Mouse (Mus musculus): ENCODE data around the gene Gpr158. TPM values are rescaled to one million over a fixed set of nuclear protein-coding genes. Genes with fewer than 3 reads are reported as not detected.

Gene Gpr158
- polyA plus RNA-seq, 1 experiment from 2014 or later = not detected

- Histone ChIP-seq H3K27me3 (replicated peaks) (no peaks in the 10 kb centered on the region), H3K4me1 (no peaks in the 10 kb centered on the region), H3K4me2 (no peak overlapping the region), H3K9me3 (no peaks in the 10 kb centered on the region), H3K9ac (no peak overlapping the region), H3K27ac (replicated peaks) (no peak overlapping the region), H3K4me3 (no peak overlapping the region), H3K36me3 (no peaks in the 10 kb centered on the region)
- no peak for ATAC-seq (ENCODE audit: extremely low read depth, insufficient number of reproducible peaks, low FRiP score, low TSS enrichment)
These were observed 432.7 kb downstream of the Gpr158 start for GRCm38 (mm10) chr2:21800045-21800444.

- no peak overlapping the region for H3K27ac ChIP-seq (replicated peaks)
- H3K9ac ChIP-seq = no peak overlapping the region
- no peaks in the 10 kb centered on the region for H3K9me3 ChIP-seq
- no peaks in the 10 kb centered on the region for H3K36me3 ChIP-seq
- no peak overlapping the region for H3K4me2 ChIP-seq
- WGBS = 66% methylated on average over 2 of the region's 2 CpGs
- H3K4me1 ChIP-seq = no peaks in the 10 kb centered on the region
- ATAC-seq (ENCODE audit: extremely low read depth, insufficient number of reproducible peaks, low FRiP score, low TSS enrichment) = no peak
- no peaks in the 10 kb centered on the region for H3K27me3 ChIP-seq (replicated peaks)
- no peak overlapping the region for H3K4me3 ChIP-seq
These were observed 441.2 kb downstream of the Gpr158 start for GRCm38 (mm10) chr2:21808510-21808909.

- no peak overlapping the region for H3K9ac ChIP-seq
- no peak overlapping the region for H3K4me2 ChIP-seq
- ATAC-seq (ENCODE audit: extremely low read depth, insufficient number of reproducible peaks, low FRiP score, low TSS enrichment) = no peak
- H3K4me1 ChIP-seq = no peaks in the 10 kb centered on the region
- no peaks in the 10 kb centered on the region for H3K27me3 ChIP-seq (replicated peaks)
- no peak overlapping the region for H3K4me3 ChIP-seq
- no peaks in the 10 kb centered on the region for H3K36me3 ChIP-seq
- 77% methylated on average over 4 of the region's 4 CpGs for WGBS
- no peaks in the 10 kb centered on the region for H3K9me3 ChIP-seq
- H3K27ac ChIP-seq (replicated peaks) = no peak overlapping the region
These were observed 443.1 kb downstream of the Gpr158 start for GRCm38 (mm10) chr2:21810431-21810830.

GRCm38 (mm10) chr2:21864061-21864460 lies 496.7 kb downstream of the Gpr158 start:
- no peaks in the 10 kb centered on the region for H3K4me1 ChIP-seq
- no peaks in the 10 kb centered on the region for H3K9me3 ChIP-seq
- no peaks in the 10 kb centered on the region for H3K36me3 ChIP-seq
- no peak overlapping the region for H3K4me2 ChIP-seq
- no peak overlapping the region for H3K9ac ChIP-seq
- no peaks in the 10 kb centered on the region for H3K27me3 ChIP-seq (replicated peaks)
- no peak overlapping the region for H3K4me3 ChIP-seq
- no peak overlapping the region for H3K27ac ChIP-seq (replicated peaks)
- no peak for ATAC-seq (ENCODE audit: extremely low read depth, insufficient number of reproducible peaks, low FRiP score, low TSS enrichment)

Other genes starting within 250 kb of the Gpr158 start
- gene Enkur, start 162.2 kb upstream of the Gpr158 start, polyA plus RNA-seq (2015; fragmentation: Nextera tagmentation; extraction: Ambion mirVana) = 1.1 and 1.9 TPM in 2 replicates
- 6.0 and 7.3 TPM in 2 replicates for gene Thnsl1, start 161.8 kb upstream of the Gpr158 start, polyA plus RNA-seq (2015; fragmentation: Nextera tagmentation; extraction: Ambion mirVana)